Mouse (Mus musculus): ENCODE measurements around the gene Clec2l. TPM values are rescaled to one million over a fixed set of nuclear protein-coding genes. Genes with fewer than 3 reads are reported as not detected.
A peak's percentile ranks its signal among the peaks of the same experiment; 100 is the strongest.
"Not testable (repeated sequence)": the region's sequence is repeated elsewhere in the genome, so short reads cannot be mapped to it uniquely, and the experiment has no call there.

The Clec2l gene
- polyA plus RNA-seq, 1 experiment from 2014 or later: 28.2 TPM

- H3K9ac ChIP-seq (ENCODE audit: low read depth, low read length): no peak overlapping the region
- H3K27me3 ChIP-seq (replicated peaks; ENCODE audit: control insufficient read depth, insufficient read depth, low read length): no peaks in the 10 kb centered on the region
- H3K36me3 ChIP-seq (ENCODE audit: control insufficient read depth, insufficient read depth, low read length): no peaks in the 10 kb centered on the region
- no peak overlapping the region for H3K4me3 ChIP-seq (ENCODE audit: low read length)
- H3K4me2 ChIP-seq (ENCODE audit: low read length): no peak overlapping the region
- ATAC-seq: peak; percentile 84
- WGBS: 42% methylated on average over 14 of the region's 14 CpGs
- H3K4me1 ChIP-seq (ENCODE audit: control insufficient read depth, insufficient read depth, low read depth, low read length): no peaks in the 10 kb centered on the region
- no peaks in the 10 kb centered on the region; the same call in 1 of the 2 replicates for H3K9me3 ChIP-seq (ENCODE audit: control insufficient read depth, low read length)
- no peak overlapping the region for H3K27ac ChIP-seq (ENCODE audit: low read depth, low read length)
Observed at GRCm38 (mm10) chr6:38650263-38650937, 12.5 kb upstream of the Clec2l start.

DNA sequence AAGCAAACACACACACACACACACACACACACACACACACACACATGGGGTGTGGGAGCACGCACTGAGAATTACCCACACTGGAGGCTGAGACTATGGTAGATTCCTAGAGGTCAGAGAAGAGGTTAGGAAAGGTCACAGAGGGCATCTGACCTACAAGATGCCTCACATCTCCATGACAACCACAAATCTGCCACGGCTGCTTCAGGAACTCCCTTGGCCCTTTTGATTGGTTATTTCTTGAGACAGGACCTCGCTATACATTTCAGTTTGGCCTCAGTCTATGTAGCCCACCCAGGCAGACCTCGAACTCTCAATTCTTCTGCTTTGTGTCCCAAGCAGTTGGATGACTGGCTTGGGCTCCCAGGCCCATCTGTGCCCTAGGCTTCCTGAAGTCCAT is 1.2 kb upstream of the Clec2l start:
- H3K4me2 ChIP-seq (ENCODE audit: low read length): no peak overlapping the region
- no peaks in the 10 kb centered on the region for H3K9me3 ChIP-seq (ENCODE audit: control insufficient read depth, low read length)
- H3K36me3 ChIP-seq (ENCODE audit: control insufficient read depth, insufficient read depth, low read length): no peaks in the 10 kb centered on the region
- H3K4me1 ChIP-seq (ENCODE audit: control insufficient read depth, insufficient read depth, low read depth, low read length): peaks cover 7% of the 10 kb centered on the region
- ATAC-seq: no peak
- WGBS: 17% methylated on average over 4 of the region's 4 CpGs
- no peaks in the 10 kb centered on the region for H3K27me3 ChIP-seq (replicated peaks; ENCODE audit: control insufficient read depth, insufficient read depth, low read length)
- H3K4me3 ChIP-seq (ENCODE audit: low read length): no peak overlapping the region
- H3K9ac ChIP-seq (ENCODE audit: low read depth, low read length): no peak overlapping the region
- no peak overlapping the region for H3K27ac ChIP-seq (ENCODE audit: low read depth, low read length)

DNA sequence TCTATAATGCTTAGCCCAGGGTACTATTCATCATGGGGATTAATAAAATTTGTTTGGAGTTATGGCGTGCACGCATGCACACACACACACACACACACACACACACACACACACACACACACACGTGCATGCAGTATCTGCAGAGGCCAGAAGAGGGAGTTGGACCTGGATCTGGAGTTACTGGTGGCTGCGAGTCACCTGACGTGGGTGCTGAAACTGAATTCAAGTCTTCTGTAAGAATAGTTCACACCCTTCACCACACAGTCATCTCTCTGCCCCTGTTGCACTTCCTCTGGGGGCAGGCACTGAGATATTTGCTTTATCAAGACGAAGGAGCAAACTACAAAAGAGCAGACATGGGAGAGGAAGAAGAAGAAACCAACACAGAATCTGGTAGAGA is 6.7 kb downstream of the Clec2l start:
- Histone ChIP-seq H3K9ac (ENCODE audit: low read depth, low read length) (no peak overlapping the region), H3K4me3 (ENCODE audit: low read length) (no peak overlapping the region), H3K4me1 (ENCODE audit: control insufficient read depth, insufficient read depth, low read depth, low read length) (no peaks in the 10 kb centered on the region), H3K27me3 (replicated peaks; ENCODE audit: control insufficient read depth, insufficient read depth, low read length) (no peaks in the 10 kb centered on the region), H3K4me2 (ENCODE audit: low read length) (no peak overlapping the region), H3K36me3 (ENCODE audit: control insufficient read depth, insufficient read depth, low read length) (no peaks in the 10 kb centered on the region), H3K27ac (ENCODE audit: low read depth, low read length) (no peak overlapping the region), H3K9me3 (ENCODE audit: control insufficient read depth, low read length) (no peaks in the 10 kb centered on the region)
- no peak for ATAC-seq
- WGBS: 76% methylated on average over 6 of the region's 6 CpGs

- H3K9ac ChIP-seq (ENCODE audit: low read depth, low read length); H3K4me3 ChIP-seq (ENCODE audit: low read length); H3K36me3 ChIP-seq (ENCODE audit: control insufficient read depth, insufficient read depth, low read length); ATAC-seq; H3K27ac ChIP-seq (ENCODE audit: low read depth, low read length); H3K4me2 ChIP-seq (ENCODE audit: low read length); H3K9me3 ChIP-seq (ENCODE audit: control insufficient read depth, low read length); H3K4me1 ChIP-seq (ENCODE audit: control insufficient read depth, insufficient read depth, low read depth, low read length); H3K27me3 ChIP-seq (replicated peaks; ENCODE audit: control insufficient read depth, insufficient read depth, low read length): not testable (repeated sequence)
- 100% methylated on average over 1 of the region's 1 CpGs for WGBS
Observed at GRCm38 (mm10) chr6:38670488-38670887, 7.6 kb downstream of the Clec2l start.

GRCm38 (mm10) chr6:38671270-38671669 is 8.4 kb downstream of the Clec2l start:
- no peak overlapping the region for H3K9ac ChIP-seq (ENCODE audit: low read depth, low read length)
- H3K4me2 ChIP-seq (ENCODE audit: low read length): no peak overlapping the region
- WGBS: 74% methylated on average over 7 of the region's 7 CpGs
- no peaks in the 10 kb centered on the region for H3K27me3 ChIP-seq (replicated peaks; ENCODE audit: control insufficient read depth, insufficient read depth, low read length)
- H3K36me3 ChIP-seq (ENCODE audit: control insufficient read depth, insufficient read depth, low read length): no peaks in the 10 kb centered on the region
- H3K4me3 ChIP-seq (ENCODE audit: low read length): no peak overlapping the region
- no peaks in the 10 kb centered on the region for H3K9me3 ChIP-seq (ENCODE audit: control insufficient read depth, low read length)
- H3K27ac ChIP-seq (ENCODE audit: low read depth, low read length): no peak overlapping the region
- no peak for ATAC-seq
- H3K4me1 ChIP-seq (ENCODE audit: control insufficient read depth, insufficient read depth, low read depth, low read length): no peaks in the 10 kb centered on the region

DNA sequence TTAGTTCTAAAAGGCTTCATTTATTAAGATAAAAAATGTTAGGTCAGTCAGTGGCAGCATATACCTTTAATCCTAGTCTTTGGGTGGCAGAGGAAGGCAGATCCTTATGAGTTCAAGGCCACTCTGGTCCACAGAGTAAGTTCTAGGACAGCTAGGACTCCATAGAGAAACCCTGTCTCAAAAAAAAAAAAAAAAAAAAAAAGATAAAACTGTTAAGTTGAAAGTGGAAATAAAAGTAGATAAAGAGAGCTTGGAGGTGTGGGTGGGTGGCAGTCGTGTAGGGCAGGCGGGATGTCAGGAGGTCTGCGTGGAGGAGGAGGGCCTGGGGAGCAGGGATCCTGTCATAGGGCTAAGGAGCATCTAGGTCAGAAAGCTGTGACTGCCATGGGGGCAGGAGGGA is 9.1 kb downstream of the Clec2l start:
- Histone ChIP-seq H3K4me1 (ENCODE audit: control insufficient read depth, insufficient read depth, low read depth, low read length) (no peaks in the 10 kb centered on the region), H3K4me3 (ENCODE audit: low read length) (no peak overlapping the region), H3K36me3 (ENCODE audit: control insufficient read depth, insufficient read depth, low read length) (no peaks in the 10 kb centered on the region), H3K27me3 (replicated peaks; ENCODE audit: control insufficient read depth, insufficient read depth, low read length) (no peaks in the 10 kb centered on the region), H3K9ac (ENCODE audit: low read depth, low read length) (no peak overlapping the region), H3K9me3 (ENCODE audit: control insufficient read depth, low read length) (no peaks in the 10 kb centered on the region), H3K4me2 (ENCODE audit: low read length) (no peak overlapping the region), H3K27ac (ENCODE audit: low read depth, low read length) (no peak overlapping the region)
- WGBS: 81% methylated on average over 3 of the region's 3 CpGs
- no peak for ATAC-seq

- no peak overlapping the region for H3K9ac ChIP-seq (ENCODE audit: low read depth, low read length)
- H3K4me1 ChIP-seq (ENCODE audit: control insufficient read depth, insufficient read depth, low read depth, low read length): no peaks in the 10 kb centered on the region
- no peaks in the 10 kb centered on the region for H3K27me3 ChIP-seq (replicated peaks; ENCODE audit: control insufficient read depth, insufficient read depth, low read length)
- no peaks in the 10 kb centered on the region for H3K9me3 ChIP-seq (ENCODE audit: control insufficient read depth, low read length)
- no peak overlapping the region for H3K4me3 ChIP-seq (ENCODE audit: low read length)
- no peak overlapping the region for H3K4me2 ChIP-seq (ENCODE audit: low read length)
- no peak overlapping the region for H3K27ac ChIP-seq (ENCODE audit: low read depth, low read length)
- no peaks in the 10 kb centered on the region for H3K36me3 ChIP-seq (ENCODE audit: control insufficient read depth, insufficient read depth, low read length)
- ATAC-seq: no peak
- WGBS: 89% methylated on average over 6 of the region's 6 CpGs
Observed at GRCm38 (mm10) chr6:38676217-38676616, 13.3 kb downstream of the Clec2l start.

GRCm38 (mm10) chr6:38676723-38677122 is 13.9 kb downstream of the Clec2l start:
- no peaks in the 10 kb centered on the region for H3K9me3 ChIP-seq (ENCODE audit: control insufficient read depth, low read length)
- ATAC-seq: no peak
- no peaks in the 10 kb centered on the region for H3K4me1 ChIP-seq (ENCODE audit: control insufficient read depth, insufficient read depth, low read depth, low read length)
- no peaks in the 10 kb centered on the region for H3K36me3 ChIP-seq (ENCODE audit: control insufficient read depth, insufficient read depth, low read length)
- no peak overlapping the region for H3K4me3 ChIP-seq (ENCODE audit: low read length)
- WGBS: 87% methylated on average over 14 of the region's 14 CpGs
- H3K4me2 ChIP-seq (ENCODE audit: low read length): no peak overlapping the region
- H3K27me3 ChIP-seq (replicated peaks; ENCODE audit: control insufficient read depth, insufficient read depth, low read length): no peaks in the 10 kb centered on the region
- H3K27ac ChIP-seq (ENCODE audit: low read depth, low read length): no peak overlapping the region
- no peak overlapping the region for H3K9ac ChIP-seq (ENCODE audit: low read depth, low read length)

DNA sequence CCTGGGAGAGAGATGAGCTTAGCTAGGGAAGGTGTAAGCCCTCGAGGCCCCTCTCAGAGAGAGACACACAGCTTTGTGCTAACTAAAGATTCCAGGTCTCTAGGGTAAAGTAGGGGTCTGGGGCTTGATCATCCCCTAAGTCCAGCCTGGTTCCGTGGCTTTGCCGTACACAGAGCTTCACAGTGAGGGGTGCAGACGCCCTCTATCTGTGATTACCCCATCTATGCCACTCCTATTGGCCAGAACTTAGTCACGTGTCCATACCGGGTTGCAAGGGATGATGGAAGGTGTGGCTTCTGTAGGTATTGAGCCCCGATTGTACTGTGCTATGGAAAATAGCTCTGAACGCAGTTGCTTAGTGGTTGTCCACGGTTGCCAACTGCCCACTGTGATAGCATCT is 14.8 kb downstream of the Clec2l start:
- H3K27ac ChIP-seq (ENCODE audit: low read depth, low read length): no peak overlapping the region
- no peak for ATAC-seq
- H3K9ac ChIP-seq (ENCODE audit: low read depth, low read length): no peak overlapping the region
- no peaks in the 10 kb centered on the region for H3K36me3 ChIP-seq (ENCODE audit: control insufficient read depth, insufficient read depth, low read length)
- H3K4me3 ChIP-seq (ENCODE audit: low read length): no peak overlapping the region
- no peaks in the 10 kb centered on the region for H3K4me1 ChIP-seq (ENCODE audit: control insufficient read depth, insufficient read depth, low read depth, low read length)
- H3K9me3 ChIP-seq (ENCODE audit: control insufficient read depth, low read length): no peaks in the 10 kb centered on the region
- H3K27me3 ChIP-seq (replicated peaks; ENCODE audit: control insufficient read depth, insufficient read depth, low read length): no peaks in the 10 kb centered on the region
- WGBS: 80% methylated on average over 9 of the region's 9 CpGs
- no peak overlapping the region for H3K4me2 ChIP-seq (ENCODE audit: low read length)

GRCm38 (mm10) chr6:38682532-38682931 is 19.7 kb downstream of the Clec2l start:
- ATAC-seq: no peak
- Histone ChIP-seq H3K4me2 (ENCODE audit: low read length) (no peak overlapping the region), H3K9ac (ENCODE audit: low read depth, low read length) (no peak overlapping the region), H3K36me3 (ENCODE audit: control insufficient read depth, insufficient read depth, low read length) (no peaks in the 10 kb centered on the region), H3K9me3 (ENCODE audit: control insufficient read depth, low read length) (no peaks in the 10 kb centered on the region), H3K27ac (ENCODE audit: low read depth, low read length) (no peak overlapping the region), H3K4me1 (ENCODE audit: control insufficient read depth, insufficient read depth, low read depth, low read length) (no peaks in the 10 kb centered on the region), H3K27me3 (replicated peaks; ENCODE audit: control insufficient read depth, insufficient read depth, low read length) (no peaks in the 10 kb centered on the region), H3K4me3 (ENCODE audit: low read length) (no peak overlapping the region)
- WGBS: 64% methylated on average over 2 of the region's 2 CpGs

All from hindbrain, embryonic 16.5 days (tissue).